Mouse (Mus musculus) forebrain, embryonic 14.5 days (tissue): ENCODE results near the gene Col3a1. TPM values are rescaled to one million over a fixed set of nuclear protein-coding genes. Genes with fewer than 3 reads are reported as not detected.

Experiments
- ATAC-seq: fragments of 200-750 bp; cut with Nextera tagmentation; 2 replicates; pipeline ENCODE4 v1.8.0; 2017; ENCODE audit warnings: mild to moderate bottlenecking, moderate library complexity
- DNase-seq: peaks from one replicate; pipeline ENCODE4 v3.0.0-alpha.2; 2015; ENCODE audit warnings: low spot score
- H3K27ac ChIP-seq: fragments of 300-500 bp; sonication (generic); 2 replicates; pipeline ENCODE4 v1.5.1; 2014; ENCODE audit warnings: low read depth, mild to moderate bottlenecking, control low read depth, low read length, moderate library complexity
- H3K27me3 ChIP-seq: fragments of 300-500 bp; sonication (generic); replicated peaks from 2 replicates; pipeline ENCODE4 v1.6.1; 2014; ENCODE audit warnings: low read length, control low read depth, mixed read lengths; ENCODE audit not compliant: control insufficient read depth, insufficient read depth
- H3K36me3 ChIP-seq: fragments of 300-500 bp; sonication (generic); 2 replicates; pipeline ENCODE4 v1.6.1; 2014; ENCODE audit warnings: low read length, control low read depth; ENCODE audit not compliant: control insufficient read depth, insufficient read depth
- H3K4me1 ChIP-seq: fragments of 300-500 bp; sonication (generic); 2 replicates; pipeline ENCODE4 v1.6.1; 2014; ENCODE audit warnings: antibody characterized with exemption, low read length, control low read depth; ENCODE audit not compliant: control insufficient read depth, insufficient read depth
- H3K4me2 ChIP-seq: fragments of 300-500 bp; sonication (generic); 2 replicates; pipeline ENCODE4 v1.6.1; 2014; ENCODE audit warnings: mild to moderate bottlenecking, control low read depth, low read length
- H3K4me3 ChIP-seq: fragments of 300-500 bp; sonication (generic); 2 replicates; pipeline ENCODE4 v1.5.1; 2014; ENCODE audit warnings: low read depth, low read length, control low read depth
- H3K9ac ChIP-seq: fragments of 300-500 bp; sonication (generic); 2 replicates; pipeline ENCODE4 v1.6.1; 2014; ENCODE audit warnings: mild to moderate bottlenecking, low read length, control low read depth, moderate library complexity
- H3K9me3 ChIP-seq: fragments of 300-500 bp; sonication (generic); replicated peaks from 2 replicates; pipeline ENCODE4 v1.6.1; 2016; ENCODE audit warnings: low read length, control low read depth, mixed read lengths; ENCODE audit not compliant: control insufficient read depth
- WGBS: fragments of 180-500 bp; shearing (Covaris S2); extraction: QIAGEN DNeasy Blood & Tissue Kit; methylation state at CpG from one replicate; pipeline ENCODE4 v1.1.7; 2014; 5-methylcytosine and 5-hydroxymethylcytosine counted together
- microRNA-seq: library from miRNA; unstranded; fragments of <30 nt; microRNA quantifications from one replicate; pipeline ENCODE4, GENCODE M21; 2016
- polyA plus RNA-seq: library from polyadenylated mRNA; unstranded; fragments of >200 nt; fragmentation: Nextera tagmentation; extraction: Ambion mirVana; gene quantifications from 2 replicates; pipeline ENCODE4 v1.2.1, GENCODE M21; 2014

Gene Col3a1
- polyA plus RNA-seq, 1 experiment from 2014 or later = 119 TPM

- H3K9ac ChIP-seq = no peak overlapping the region
- 82% methylated on average over 2 of the region's 2 CpGs for WGBS
- no peaks in the 10 kb centered on the region for H3K4me1 ChIP-seq
- no peak overlapping the region for H3K27ac ChIP-seq
- H3K27me3 ChIP-seq = no peaks in the 10 kb centered on the region
- no peak overlapping the region for H3K4me3 ChIP-seq
- no peaks in the 10 kb centered on the region for H3K9me3 ChIP-seq
- H3K4me2 ChIP-seq = no peak overlapping the region
- DNase-seq = no peak
- ATAC-seq = no peak
- no peaks in the 10 kb centered on the region for H3K36me3 ChIP-seq
Observed at GRCm38 (mm10) chr1:45359673-45360072, 48.3 kb downstream of the Col3a1 start.

GRCm38 (mm10) chr1:45363274-45363673, 51.9 kb downstream of the Col3a1 start:
- Histone ChIP-seq H3K4me1 (no peaks in the 10 kb centered on the region), H3K4me3 (no peak overlapping the region), H3K27me3 (no peaks in the 10 kb centered on the region), H3K27ac (no peak overlapping the region), H3K9me3 (no peaks in the 10 kb centered on the region), H3K36me3 (no peaks in the 10 kb centered on the region), H3K4me2 (no peak overlapping the region), H3K9ac (no peak overlapping the region)
- DNase-seq = no peak
- ATAC-seq = no peak
- WGBS = 96% methylated on average over 2 of the region's 2 CpGs

GRCm38 (mm10) chr1:45365427-45365826, 54.1 kb downstream of the Col3a1 start:
- Histone ChIP-seq H3K9ac (no peak overlapping the region), H3K4me1 (no peaks in the 10 kb centered on the region), H3K4me3 (no peak overlapping the region), H3K36me3 (no peaks in the 10 kb centered on the region), H3K27ac (no peak overlapping the region), H3K9me3 (no peaks in the 10 kb centered on the region), H3K27me3 (no peaks in the 10 kb centered on the region), H3K4me2 (no peak overlapping the region)
- ATAC-seq (no peak), DNase-seq (no peak)
- WGBS = 70% methylated on average over 1 of the region's 1 CpGs

- Histone ChIP-seq H3K4me3 (no peak overlapping the region), H3K4me2 (no peak overlapping the region), H3K27ac (no peak overlapping the region), H3K27me3 (no peaks in the 10 kb centered on the region), H3K4me1 (no peaks in the 10 kb centered on the region), H3K9ac (no peak overlapping the region), H3K36me3 (no peaks in the 10 kb centered on the region), H3K9me3 (no peaks in the 10 kb centered on the region)
- DNase-seq = no peak
- no peak for ATAC-seq
- WGBS = 87% methylated on average over 7 of the region's 7 CpGs
Observed at GRCm38 (mm10) chr1:45379992-45380690, 68.8 kb downstream of the Col3a1 start.

- no peak for DNase-seq
- no peak for ATAC-seq
- Histone ChIP-seq H3K9me3 (no peaks in the 10 kb centered on the region), H3K27ac (no peak overlapping the region), H3K4me2 (no peak overlapping the region), H3K4me3 (no peak overlapping the region), H3K36me3 (no peaks in the 10 kb centered on the region), H3K4me1 (no peaks in the 10 kb centered on the region), H3K27me3 (no peaks in the 10 kb centered on the region), H3K9ac (no peak overlapping the region)
- 97% methylated on average over 2 of the region's 2 CpGs for WGBS
Observed at GRCm38 (mm10) chr1:45381866-45382265, 70.5 kb downstream of the Col3a1 start.

Small RNAs within 50 kb of the gene (microRNA-seq; reads per million reads assigned to microRNA genes)
- not detected for gene Gm47302

Other genes starting within 250 kb of the Col3a1 start
- gene Col5a2, start 191.7 kb downstream of the Col3a1 start, polyA plus RNA-seq = 7.5 and 9.4 TPM in 2 replicates